Mouse (Mus musculus): ENCODE data around the gene Gatb.

DNA sequence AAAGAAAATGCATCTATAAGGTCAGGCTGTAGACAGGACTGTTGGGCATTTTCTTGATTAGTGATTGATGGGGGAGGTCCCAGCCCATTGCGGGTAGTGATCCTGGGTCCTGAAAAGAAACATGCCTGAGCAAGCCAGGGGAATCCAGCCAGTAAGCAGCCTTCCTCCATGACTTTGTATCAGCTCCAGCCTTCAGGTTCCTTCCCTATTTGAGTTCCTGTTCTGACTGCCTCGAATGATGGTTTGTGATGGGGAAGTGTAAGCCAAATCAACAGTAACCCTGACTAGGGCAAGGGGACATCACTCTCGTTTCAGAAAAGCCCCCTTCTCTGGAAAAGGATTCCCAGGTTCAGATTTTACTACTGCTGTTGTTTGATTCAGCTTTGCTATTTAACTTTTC, 31.2 kb upstream of the Gatb start:
- TF ChIP-seq POLR2A (IDR thresholded peaks at IDR 0.05; ENCODE audit: insufficient read depth, low read depth, low read length) (no peak), CTCF (IDR thresholded peaks at IDR 0.05; ENCODE audit: insufficient read depth, low read depth, low read length) (no peak)
